Comparison of ENCODE assay signal across 24 mouse cellular contexts in genomic region chr17:53580237-53580636, GRCm38 (mm10). TPM values are rescaled to one million over a fixed set of nuclear protein-coding genes. Genes with fewer than 3 reads are reported as not detected.
DNase-seq lines count a peak whose midpoint lies in the region; ATAC-seq and TF ChIP-seq lines count a peak whose summit lies in the region.
"Had no signal": no experiment of that assay in that cellular context is flagged by ENCODE, and none has a peak within 500 bp of the region (broad histone marks: within the 10 kb centered on the region; RNA-seq: fewer than 3 reads in every experiment).

No protein-coding gene starts in this region.

- no peak for ATAC-seq in cerebellum, adult (ENCODE audit: insufficient number of reproducible peaks, low FRiP score, low TSS enrichment)
- no peak for ATAC-seq in heart, postnatal 0 days (ENCODE audit: insufficient read depth, low read depth)
- ATAC-seq: inflammation-experienced regulatory T-cells, adult 6 months; midbrain, embryonic 13.5 days had no signal

- no peaks in the 10 kb centered on the region for H3K27me3 ChIP-seq in heart, postnatal 0 days (ENCODE audit: control insufficient read depth, insufficient read depth, low read length)
- no peaks in the 10 kb centered on the region for H3K27me3 ChIP-seq in MEL (ENCODE audit: control insufficient read depth in 1 of 2, insufficient read depth in 2 of 2, low read length in 2 of 2)
- H3K27me3 ChIP-seq: embryonic facial prominence, embryonic 15.5 days; hindbrain, embryonic 13.5 days; limb, embryonic 15.5 days; midbrain, embryonic 13.5 days; neural tube, embryonic 12.5 days had no signal

- no peak for TF ChIP-seq EP300 in heart, postnatal 0 days (IDR thresholded peaks at IDR 0.05; ENCODE audit: low read depth)
- no peak for TF ChIP-seq EP300 in MEL (IDR thresholded peaks at IDR 0.05; ENCODE audit: low read depth in 1 of 2, low read length in 2 of 2)

- 55% methylated on average over 3 of the region's 3 CpGs for WGBS in heart, postnatal 0 days

- 0 out of 2 replicates have a peak, but pooled peaks cover 4% of the 10 kb centered on the region for H3K36me3 ChIP-seq in heart, postnatal 0 days (replicated peaks; ENCODE audit: control insufficient read depth, insufficient read depth, low read length)
- H3K36me3 ChIP-seq in MEL (ENCODE audit: control insufficient read depth in 1 of 2, insufficient read depth in 2 of 2, low read length in 2 of 2) = peaks cover 2 to 41% of the 10 kb centered on the region in 2 experiments; a peak in 3 of 4 replicates
- H3K36me3 ChIP-seq: embryonic facial prominence, embryonic 15.5 days; forebrain, embryonic 10.5 days; hindbrain, embryonic 13.5 days; limb, embryonic 15.5 days; midbrain, embryonic 13.5 days; neural tube, embryonic 12.5 days had no signal

- no peaks in the 10 kb centered on the region for H3K9me3 ChIP-seq in heart, postnatal 0 days (replicated peaks; ENCODE audit: control insufficient read depth, low read length)
- H3K9me3 ChIP-seq in MEL (replicated peaks; ENCODE audit: insufficient read depth, low read length) = no peaks in the 10 kb centered on the region
- H3K9me3 ChIP-seq: embryonic facial prominence, embryonic 15.5 days; forebrain, embryonic 10.5 days; hindbrain, embryonic 13.5 days; limb, embryonic 15.5 days; midbrain, embryonic 13.5 days; neural tube, embryonic 12.5 days had no signal

- H3K9ac ChIP-seq in heart, postnatal 0 days (replicated peaks; ENCODE audit: low read depth, low read length) = no peak overlapping the region
- H3K9ac ChIP-seq in MEL (ENCODE audit: control insufficient read depth, low read depth, low read length, poor library complexity, severe bottlenecking) = no peak overlapping the region
- H3K9ac ChIP-seq: embryonic facial prominence, embryonic 15.5 days; hindbrain, embryonic 13.5 days; limb, embryonic 15.5 days; lung, embryonic 14.5 days; midbrain, embryonic 13.5 days; neural tube, embryonic 12.5 days had no signal

- intact Hi-C loops in heart, postnatal 25 days (cut with DNase I) = no loop called here

- H3K79me2 ChIP-seq in MEL (ENCODE audit: control insufficient read depth, insufficient read depth, low read length, poor library complexity) = peaks cover 11% of the 10 kb centered on the region

- peak overlapping the region; percentile 60 for H3K27ac ChIP-seq in heart, postnatal 0 days (ENCODE audit: low read depth)
- peak overlapping the region; percentile 27; the same call in 1 of the 2 replicates for H3K27ac ChIP-seq in MEL (ENCODE audit: control insufficient read depth, low read depth, low read length)
- H3K27ac ChIP-seq: embryonic facial prominence, embryonic 15.5 days; forebrain, embryonic 10.5 days; hindbrain, embryonic 13.5 days; limb, embryonic 15.5 days; midbrain, embryonic 13.5 days; neural tube, embryonic 12.5 days; stomach, postnatal 0 days had no signal

- H3K4me3 ChIP-seq in heart, postnatal 0 days (ENCODE audit: low read depth, low read length) = no peak overlapping the region
- H3K4me3 ChIP-seq in MEL (ENCODE audit: control insufficient read depth in 1 of 2, insufficient read depth in 1 of 2, low read depth in 2 of 2, low read length in 2 of 2) = no peak overlapping the region
- H3K4me3 ChIP-seq: embryonic facial prominence, embryonic 15.5 days; forebrain, embryonic 10.5 days; hindbrain, embryonic 13.5 days; limb, embryonic 15.5 days; midbrain, embryonic 13.5 days; neural tube, embryonic 12.5 days had no signal

- no peak for TF ChIP-seq POLR2A in MEL (IDR thresholded peaks at IDR 0.05; ENCODE audit: control insufficient read depth in 1 of 2, insufficient read depth in 1 of 2, low read depth in 1 of 2, low read length in 2 of 2, poor library complexity in 1 of 2)

- TF ChIP-seq RAD21 in MEL (IDR thresholded peaks at IDR 0.05; ENCODE audit: low read depth, low read length) = no peak

- DNase-seq in cerebellum, adult 11-12 months = peak; percentile 64
- no peak for DNase-seq in heart, postnatal 0 days (ENCODE audit: low spot score)
- no peak for DNase-seq in heart, postnatal 25 days (ENCODE audit: low spot score)
- DNase-seq in MEL (ENCODE audit: low read depth, low spot score) = no peak
- peak; percentile 52 to 66 for DNase-seq in cerebellum, postnatal 25 days
- DNase-seq in adrenal gland, postnatal 4 days (ENCODE audit: low spot score in 2 of 2) = no peak
- DNase-seq: kidney, adult 8-10 months; kidney, postnatal 14 days; lung, embryonic 14.5 days; right cerebral cortex, adult 18-20 months had no signal

- H3K4me2 ChIP-seq in heart, postnatal 0 days (ENCODE audit: low read depth, low read length) = no peak overlapping the region
- H3K4me2 ChIP-seq: embryonic facial prominence, embryonic 15.5 days; hindbrain, embryonic 13.5 days; limb, embryonic 15.5 days; lung, embryonic 14.5 days; midbrain, embryonic 13.5 days; neural tube, embryonic 12.5 days had no signal

- H3K4me1 ChIP-seq in heart, postnatal 0 days (ENCODE audit: control insufficient read depth, insufficient read depth) = peaks cover 53% of the 10 kb centered on the region
- H3K4me1 ChIP-seq in MEL (ENCODE audit: control insufficient read depth in 1 of 2, insufficient read depth in 2 of 2, low read length in 2 of 2) = peaks cover 29 to 39% of the 10 kb centered on the region in 2 experiments

- TF ChIP-seq CTCF in heart, postnatal 0 days (IDR thresholded peaks at IDR 0.05; ENCODE audit: low read depth) = no peak
- TF ChIP-seq CTCF in MEL (IDR thresholded peaks at IDR 0.05 in 2 of 3, conservative IDR thresholded peaks at IDR 0.05 in 1 of 3; ENCODE audit: control insufficient read depth in 1 of 3, insufficient read depth in 1 of 3, low read depth in 2 of 3, low read length in 3 of 3, poor library complexity in 1 of 3, severe bottlenecking in 1 of 3) = no peak

TF ChIP-seq in MEL, 35 proteins besides CTCF, POLR2A, EP300 and RAD21:
- TF ChIP-seq USF2 (IDR thresholded peaks at IDR 0.05; ENCODE audit: borderline replicate concordance in 1 of 2, insufficient read depth in 1 of 2, low read depth in 1 of 2, low read length in 2 of 2) = no peak
- TF ChIP-seq CHD1 (IDR thresholded peaks at IDR 0.05; ENCODE audit: low read depth, low read length) = no peak
- TF ChIP-seq CHD2 (IDR thresholded peaks at IDR 0.05; ENCODE audit: low read length) = no peak
- no peak for TF ChIP-seq POLR2AphosphoS5 (IDR thresholded peaks at IDR 0.05; ENCODE audit: borderline replicate concordance, low read depth, low read length)
- no peak for TF ChIP-seq GATA1 (IDR thresholded peaks at IDR 0.05; ENCODE audit: low read depth, low read length)
- TF ChIP-seq NELFE (IDR thresholded peaks at IDR 0.05; ENCODE audit: low read depth, low read length) = no peak
- TF ChIP-seq MXI1 (IDR thresholded peaks at IDR 0.05; ENCODE audit: low read depth, low read length) = no peak
- TF ChIP-seq ETS1 (IDR thresholded peaks at IDR 0.05; ENCODE audit: low read depth, low read length) = no peak
- TF ChIP-seq GABPA (IDR thresholded peaks at IDR 0.05; ENCODE audit: low read depth, low read length) = no peak
- TF ChIP-seq ZMIZ1 (IDR thresholded peaks at IDR 0.05; ENCODE audit: low read depth, low read length) = no peak
- TF ChIP-seq SIN3A (IDR thresholded peaks at IDR 0.05; ENCODE audit: low read length) = no peak
- no peak for TF ChIP-seq MAZ (IDR thresholded peaks at IDR 0.05; ENCODE audit: low read depth, low read length)
- TF ChIP-seq TAL1 (IDR thresholded peaks at IDR 0.05; ENCODE audit: low read length) = no peak
- TF ChIP-seq NRF1 (IDR thresholded peaks at IDR 0.05; ENCODE audit: insufficient read depth, low read depth, low read length, poor library complexity, severe bottlenecking) = no peak
- no peak for TF ChIP-seq MAFK (IDR thresholded peaks at IDR 0.05; ENCODE audit: borderline replicate concordance, low read depth, low read length)
- TF ChIP-seq JUND (IDR thresholded peaks at IDR 0.05; ENCODE audit: low read depth, low read length) = no peak

RNA-seq across cellular contexts. Expression of gene Kat2b, which starts 13.6 kb away (rescaled TPM):
- 65.1 and 71.3 TPM in 2 replicates for total RNA-seq in heart, postnatal 0 days (2014; rRNA removed; ENCODE audit: low replicate concordance)
- polyA plus RNA-seq in heart, postnatal 0 days (2015; fragmentation: Nextera tagmentation; extraction: Ambion mirVana) = 11.0 and 12.1 TPM in 2 replicates
- 10 to 100 TPM; 85.6 TPM for total RNA-seq in heart, postnatal 25 days (2021)
- total RNA-seq in MEL (2012; rRNA removed) = 6.2 and 6.4 TPM in 2 replicates
- polyA plus RNA-seq in MEL (2012; ENCODE audit: insufficient read depth in 1 of 2, insufficient read length in 2 of 2, low read depth in 1 of 2, low replicate concordance in 2 of 2, missing spikeins in 1 of 2) = 1 to 10 TPM in 1 of 2 experiments, not detected in 1; 7.4 TPM
- total RNA-seq in adrenal gland, postnatal 4 days (2021) = 10 to 100 TPM; 68.5 to 76.6 TPM

RNA-seq across cellular contexts. Expression of gene Pp2d1, which starts 41.0 kb away (rescaled TPM):
- total RNA-seq in heart, postnatal 0 days (2014; rRNA removed; ENCODE audit: low replicate concordance) = not detected in 2 replicates
- 0.14 TPM in 1 of 2 replicates, not detected in the other for polyA plus RNA-seq in heart, postnatal 0 days (2015; fragmentation: Nextera tagmentation; extraction: Ambion mirVana)
- total RNA-seq in heart, postnatal 25 days (2021) = not detected
- 0.07 and 0.08 TPM in 2 replicates for total RNA-seq in MEL (2012; rRNA removed)
- under 1 TPM in 1 of 2 experiments, not detected in 1; 0.04 TPM for polyA plus RNA-seq in MEL (2012; ENCODE audit: insufficient read depth in 1 of 2, insufficient read length in 2 of 2, low read depth in 1 of 2, low replicate concordance in 2 of 2, missing spikeins in 1 of 2)
- total RNA-seq in adrenal gland, postnatal 4 days (2021) = not detected
- total RNA-seq: gastrocnemius, adult 18-20 months; heart, adult 18-20 months; layer of hippocampus, adult 8-10 months; left cerebral cortex, postnatal 36 days; megakaryocyte, adult 5-6 weeks had no signal

Comparison
In these comparisons a context has a peak if more than half of its experiments do, and no peak if none do; other contexts are left out.
1. DNase-seq: peak in cerebellum, adult 11-12 months (single experiment) and cerebellum, postnatal 25 days (2 of 2); none in heart, postnatal 0 days (single experiment), heart, postnatal 25 days (single experiment), MEL (single experiment) and adrenal gland, postnatal 4 days (0 of 2).